Mouse (Mus musculus): ENCODE results near the gene Gm14496. TPM values are rescaled to one million over a fixed set of nuclear protein-coding genes. Genes with fewer than 3 reads are reported as not detected.
"Not testable (repeated sequence)": the region's sequence is repeated elsewhere in the genome, so short reads cannot be mapped to it uniquely, and the experiment has no call there.

Gene Gm14496
- total RNA-seq (2014; rRNA removed) (not detected in 2 replicates), polyA plus RNA-seq (2015; fragmentation: Nextera tagmentation; extraction: Ambion mirVana) (not detected in 2 replicates)

DNA sequence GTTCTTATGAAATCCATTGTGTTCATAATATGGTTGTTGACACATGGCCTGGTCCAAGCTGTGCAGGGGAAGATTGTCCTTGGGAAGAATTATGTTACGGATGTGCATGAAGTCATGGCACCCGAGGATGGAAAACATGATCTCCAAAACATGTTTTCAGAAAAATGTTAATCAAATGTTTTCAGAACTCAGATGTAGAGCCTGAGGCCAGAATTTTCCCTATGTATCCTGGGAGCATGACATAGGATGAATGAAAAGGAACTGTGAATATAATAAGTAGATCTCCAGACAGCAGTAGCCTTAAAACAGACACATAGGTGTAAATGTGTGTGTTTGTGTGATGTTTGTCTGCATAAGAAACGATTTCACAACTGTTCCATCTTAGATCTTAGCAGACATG is at the start of gene Gm14496:
Gene Gm14496 (plus strand): TSS at position 301 of the 400 bp plus-strand sequence.
- no peaks in the 10 kb centered on the region for H3K27me3 ChIP-seq (ENCODE audit: insufficient read depth, low read length)
- H3K4me3 ChIP-seq (ENCODE audit: low read depth, low read length): no peak within 1 kb of the TSS
- ATAC-seq (no peak), DNase-seq (no peak)
- TF ChIP-seq CTCF (IDR thresholded peaks at IDR 0.05; ENCODE audit: low read depth): no peak
- 78% methylated on average over 3 of the region's 3 CpGs for WGBS
- H3K9ac ChIP-seq: no peak within 1 kb of the TSS
- no peaks in the 10 kb centered on the region for H3K36me3 ChIP-seq (ENCODE audit: insufficient read depth)
- no peak within 1 kb of the TSS for H3K27ac ChIP-seq (ENCODE audit: low read depth, low read length)
- H3K4me1 ChIP-seq (ENCODE audit: insufficient read depth): no peaks in the 10 kb centered on the region
- H3K9me3 ChIP-seq (ENCODE audit: low read length): no peaks in the 10 kb centered on the region
- H3K4me2 ChIP-seq (ENCODE audit: low read depth): no peak within 1 kb of the TSS

DNA sequence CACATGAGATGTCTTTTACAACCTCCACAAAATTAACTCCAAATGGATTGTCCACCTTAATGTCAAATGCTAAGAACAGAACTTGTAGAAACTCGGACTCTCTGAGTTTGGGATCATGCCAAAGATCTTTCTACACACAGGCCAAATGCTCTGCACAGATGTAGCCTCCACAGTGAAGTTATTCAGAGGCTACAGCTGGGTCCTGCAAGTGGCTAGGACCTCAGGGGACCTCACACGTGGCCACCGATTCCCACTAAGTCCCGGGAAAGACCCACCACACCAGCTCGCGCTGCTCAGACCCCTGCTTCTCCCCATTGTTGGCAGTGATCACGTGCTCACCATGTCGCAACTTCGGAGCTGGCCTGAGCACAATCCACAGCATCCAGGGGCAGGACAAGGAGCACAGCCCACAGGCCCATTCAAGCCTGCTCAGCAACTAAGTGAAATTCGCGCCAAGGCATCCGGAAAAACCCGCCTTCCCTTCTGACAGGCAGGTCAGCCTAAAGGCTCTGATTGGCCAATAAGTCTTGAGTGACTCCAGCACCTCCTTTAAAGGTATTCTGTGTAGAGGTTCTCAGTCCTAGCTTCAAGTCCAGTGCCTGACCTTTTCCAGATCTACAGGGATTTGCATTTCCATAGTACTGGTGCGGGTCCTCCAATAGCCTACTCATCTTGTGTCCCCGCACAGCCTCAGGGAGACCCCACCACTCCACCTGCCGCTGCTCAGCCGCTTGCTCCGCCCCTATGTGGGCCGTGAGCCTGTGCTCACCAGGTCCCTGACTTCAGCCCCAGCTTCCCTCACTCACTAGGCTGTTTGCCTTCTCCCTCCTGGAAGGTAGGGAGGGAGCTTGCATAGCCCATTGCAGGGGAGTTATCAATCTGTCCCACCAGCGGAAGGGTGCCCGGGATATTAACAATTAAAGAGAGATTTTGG is 37.9 kb upstream of the Gm14496 start:
- not testable (repeated sequence) for H3K36me3 ChIP-seq (ENCODE audit: insufficient read depth); H3K27me3 ChIP-seq (ENCODE audit: insufficient read depth, low read length); H3K9ac ChIP-seq; H3K4me1 ChIP-seq (ENCODE audit: insufficient read depth); H3K27ac ChIP-seq (ENCODE audit: low read depth, low read length); ATAC-seq; H3K9me3 ChIP-seq (ENCODE audit: low read length)
- Histone ChIP-seq H3K4me2 (ENCODE audit: low read depth) (peak overlapping the region; percentile 43), H3K4me3 (ENCODE audit: low read depth, low read length) (peak overlapping the region; percentile 21; the same call in 1 of the 2 replicates)
- 14% methylated on average over 21 of the region's 21 CpGs for WGBS
- DNase-seq: peak; percentile 22

DNA sequence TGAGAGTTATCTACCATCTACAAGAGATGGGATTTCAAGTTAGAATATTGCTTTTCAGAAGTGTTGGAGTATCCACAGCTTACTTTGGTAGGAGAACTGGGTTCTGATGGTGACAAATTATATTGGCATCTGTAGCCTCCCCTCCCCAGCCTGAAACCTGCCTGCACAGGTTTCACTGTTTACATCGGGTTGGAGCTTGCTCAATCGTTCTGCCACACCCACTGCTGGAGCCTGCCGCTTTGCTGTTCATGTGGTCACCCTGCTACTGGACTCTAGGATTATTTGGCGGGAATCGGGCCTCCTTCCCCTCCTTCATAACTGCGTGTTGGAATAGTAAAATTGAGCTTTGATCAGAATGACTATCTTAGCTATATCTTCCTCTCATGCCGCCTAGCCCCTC is 22.5 kb upstream of the Gm14496 start:
- H3K9me3 ChIP-seq (ENCODE audit: low read length): no peaks in the 10 kb centered on the region
- H3K27ac ChIP-seq (ENCODE audit: low read depth, low read length): no peak overlapping the region
- H3K9ac ChIP-seq: no peak overlapping the region
- no peaks in the 10 kb centered on the region for H3K4me1 ChIP-seq (ENCODE audit: insufficient read depth)
- WGBS: 82% methylated on average over 7 of the region's 7 CpGs
- H3K4me3 ChIP-seq (ENCODE audit: low read depth, low read length): no peak overlapping the region
- DNase-seq (no peak), ATAC-seq (no peak)
- H3K4me2 ChIP-seq (ENCODE audit: low read depth): no peak overlapping the region
- no peaks in the 10 kb centered on the region for H3K36me3 ChIP-seq (ENCODE audit: insufficient read depth)
- H3K27me3 ChIP-seq (ENCODE audit: insufficient read depth, low read length): no peaks in the 10 kb centered on the region
- no peak for TF ChIP-seq CTCF (IDR thresholded peaks at IDR 0.05; ENCODE audit: low read depth)

DNA sequence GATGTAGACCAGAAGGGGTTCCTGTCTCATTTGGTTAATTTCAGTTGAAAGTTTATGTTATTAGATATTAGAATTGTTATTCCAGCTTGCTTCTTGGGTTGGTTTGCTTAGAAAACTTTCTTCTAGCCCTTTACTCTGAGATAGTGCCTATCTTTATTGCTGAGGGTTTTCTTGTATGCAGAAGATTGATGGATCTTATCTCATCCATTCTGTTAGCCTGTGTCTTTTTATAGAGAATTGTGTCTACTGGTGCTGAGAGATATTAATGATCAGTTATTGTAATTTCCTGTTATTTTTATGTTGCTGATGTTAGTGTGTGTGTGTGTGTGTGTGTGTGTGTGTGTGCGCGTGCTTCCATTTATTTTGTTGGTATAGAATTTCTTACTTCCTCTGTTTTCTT is 21.7 kb upstream of the Gm14496 start:
- Histone ChIP-seq H3K9ac (no peak overlapping the region), H3K4me1 (ENCODE audit: insufficient read depth) (no peaks in the 10 kb centered on the region), H3K4me3 (ENCODE audit: low read depth, low read length) (no peak overlapping the region), H3K27ac (ENCODE audit: low read depth, low read length) (no peak overlapping the region), H3K27me3 (ENCODE audit: insufficient read depth, low read length) (no peaks in the 10 kb centered on the region), H3K36me3 (ENCODE audit: insufficient read depth) (no peaks in the 10 kb centered on the region), H3K4me2 (ENCODE audit: low read depth) (no peak overlapping the region), H3K9me3 (ENCODE audit: low read length) (no peaks in the 10 kb centered on the region)
- WGBS: 94% methylated on average over 2 of the region's 2 CpGs
- ATAC-seq (no peak), DNase-seq (no peak)
- TF ChIP-seq CTCF (IDR thresholded peaks at IDR 0.05; ENCODE audit: low read depth): no peak

DNA sequence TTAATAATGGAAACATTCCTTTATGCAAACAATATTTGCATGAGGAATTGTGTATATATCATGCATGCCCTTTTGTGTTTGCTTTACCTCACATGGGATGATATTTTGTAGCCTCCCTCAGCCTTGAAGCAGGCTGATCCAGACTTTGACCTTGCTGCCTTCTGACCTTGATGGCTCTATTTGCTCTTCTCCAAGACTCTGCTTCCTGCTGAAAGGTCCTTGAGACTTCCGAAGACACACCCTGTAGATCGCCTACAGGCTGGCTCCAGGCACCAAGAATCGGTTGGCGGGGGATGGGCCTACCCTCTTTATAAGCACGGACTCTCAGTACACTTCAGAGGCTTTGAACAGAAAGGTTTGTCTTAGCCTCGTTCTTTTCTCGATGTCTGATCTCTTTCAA is 9.0 kb upstream of the Gm14496 start:
- not testable (repeated sequence) for H3K4me1 ChIP-seq (ENCODE audit: insufficient read depth); H3K4me2 ChIP-seq (ENCODE audit: low read depth); H3K27me3 ChIP-seq (ENCODE audit: insufficient read depth, low read length); H3K9me3 ChIP-seq (ENCODE audit: low read length); DNase-seq; ATAC-seq; H3K27ac ChIP-seq (ENCODE audit: low read depth, low read length); H3K9ac ChIP-seq; H3K36me3 ChIP-seq (ENCODE audit: insufficient read depth); H3K4me3 ChIP-seq (ENCODE audit: low read depth, low read length)
- 80% methylated on average over 7 of the region's 7 CpGs for WGBS

Other genes starting within 250 kb of the Gm14496 start
- 39.0 and 55.0 TPM in 2 replicates for gene Myt1, start 227.8 kb upstream of the Gm14496 start, total RNA-seq (2014; rRNA removed)
- gene Myt1, start 227.8 kb upstream of the Gm14496 start, polyA plus RNA-seq (2015; fragmentation: Nextera tagmentation; extraction: Ambion mirVana): 4.0 and 6.7 TPM in 2 replicates
- gene Pcmtd2, start 153.3 kb upstream of the Gm14496 start, total RNA-seq (2014; rRNA removed): 30.1 and 36.3 TPM in 2 replicates
- 17.9 and 25.8 TPM in 2 replicates for gene Pcmtd2, start 153.3 kb upstream of the Gm14496 start, polyA plus RNA-seq (2015; fragmentation: Nextera tagmentation; extraction: Ambion mirVana)
- 66.5 and 69.2 TPM in 2 replicates for gene Polr3k, start 126.8 kb upstream of the Gm14496 start, total RNA-seq (2014; rRNA removed)
- gene Polr3k, start 126.8 kb upstream of the Gm14496 start, polyA plus RNA-seq (2015; fragmentation: Nextera tagmentation; extraction: Ambion mirVana): 80.1 and 86.1 TPM in 2 replicates